Mouse (Mus musculus) NIH3T3 (cell line): ENCODE data around the gene 1700018B08Rik.
A peak's percentile ranks its signal among the peaks of the same experiment; 100 is the strongest.

ENCODE experiments used
- DNase-seq: peaks from one replicate; pipeline ENCODE4 v3.0.0-alpha.2; 2012; ENCODE audit warnings: low read depth

1700018B08Rik gene

GRCm38 (mm10) chr8:121561636-121562345 lies 17.7 kb upstream of the 1700018B08Rik start:
- no peak for DNase-seq

DNA sequence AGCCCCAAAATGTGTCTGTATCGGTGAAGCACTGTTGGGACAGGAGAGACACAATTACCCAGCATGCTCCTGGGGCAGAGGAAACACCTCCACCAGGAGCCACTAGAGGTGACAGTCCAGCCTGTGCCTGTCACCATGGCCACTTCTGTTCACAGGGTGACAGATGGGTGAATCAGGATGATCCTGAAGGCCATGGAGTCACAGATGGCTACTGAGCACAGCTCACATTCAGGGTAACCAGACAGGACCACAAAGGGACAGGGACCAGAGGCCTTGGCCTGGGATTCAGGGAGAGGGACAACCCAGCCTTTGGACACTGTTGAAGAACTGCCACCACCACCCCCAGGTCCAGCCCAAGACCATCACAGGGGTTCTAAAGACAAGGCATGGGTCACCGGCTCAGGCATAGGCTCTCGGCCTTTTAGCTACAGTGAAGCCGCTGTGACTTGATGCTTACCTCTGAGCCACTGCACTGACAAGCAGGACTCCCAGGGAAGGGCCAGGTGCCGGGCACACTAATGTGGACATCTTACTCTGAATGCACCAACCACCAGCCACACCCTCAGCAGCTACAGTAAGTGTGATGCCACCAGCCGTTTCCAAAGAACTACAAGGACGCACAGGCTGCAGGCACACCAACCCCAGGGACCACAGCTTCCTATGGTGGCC lies 16.4 kb upstream of the 1700018B08Rik start:
- no peak for DNase-seq

- DNase-seq, result no peak
These were observed 15.7 kb upstream of the 1700018B08Rik start for GRCm38 (mm10) chr8:121559801-121560200.

GRCm38 (mm10) chr8:121558538-121558937 lies 14.4 kb upstream of the 1700018B08Rik start:
- DNase-seq, result no peak

- DNase-seq, result no peak
These were observed 13.6 kb upstream of the 1700018B08Rik start for GRCm38 (mm10) chr8:121557746-121558145.

GRCm38 (mm10) chr8:121553831-121554475 lies 9.8 kb upstream of the 1700018B08Rik start:
- no peak for DNase-seq

GRCm38 (mm10) chr8:121552506-121552905 lies 8.4 kb upstream of the 1700018B08Rik start:
- no peak for DNase-seq

GRCm38 (mm10) chr8:121551065-121551985 lies 7.2 kb upstream of the 1700018B08Rik start:
- no peak for DNase-seq

GRCm38 (mm10) chr8:121550056-121550455 lies 5.9 kb upstream of the 1700018B08Rik start:
- DNase-seq, result no peak

GRCm38 (mm10) chr8:121547132-121547531 lies 3.0 kb upstream of the 1700018B08Rik start:
- DNase-seq, result peak; percentile 89

DNA sequence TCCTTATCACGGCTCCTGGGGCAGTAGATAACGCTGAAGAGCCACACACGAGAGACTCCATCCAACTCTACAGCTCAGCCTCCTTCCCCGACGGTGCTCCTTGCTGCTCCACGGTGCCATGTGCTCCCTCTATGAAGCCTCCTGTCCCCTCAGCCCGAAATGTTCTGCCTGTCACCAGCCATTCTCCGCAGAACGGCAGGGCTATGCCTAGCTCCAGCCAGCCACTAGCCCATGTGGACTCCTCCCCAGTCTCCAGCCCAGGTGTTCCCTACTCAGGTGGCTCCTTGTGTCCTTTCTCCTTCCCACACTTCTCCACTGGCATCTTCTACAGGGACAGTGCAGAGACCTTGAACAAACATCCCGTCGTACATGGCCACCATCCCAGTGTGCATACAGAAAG lies 816 bp upstream of the 1700018B08Rik start:
- DNase-seq, result no peak

GRCm38 (mm10) chr8:121542901-121543300 lies 1.2 kb downstream of the 1700018B08Rik start:
- DNase-seq, result no peak

- DNase-seq, result no peak
These were observed 2.3 kb downstream of the 1700018B08Rik start for GRCm38 (mm10) chr8:121541862-121542261.

DNA sequence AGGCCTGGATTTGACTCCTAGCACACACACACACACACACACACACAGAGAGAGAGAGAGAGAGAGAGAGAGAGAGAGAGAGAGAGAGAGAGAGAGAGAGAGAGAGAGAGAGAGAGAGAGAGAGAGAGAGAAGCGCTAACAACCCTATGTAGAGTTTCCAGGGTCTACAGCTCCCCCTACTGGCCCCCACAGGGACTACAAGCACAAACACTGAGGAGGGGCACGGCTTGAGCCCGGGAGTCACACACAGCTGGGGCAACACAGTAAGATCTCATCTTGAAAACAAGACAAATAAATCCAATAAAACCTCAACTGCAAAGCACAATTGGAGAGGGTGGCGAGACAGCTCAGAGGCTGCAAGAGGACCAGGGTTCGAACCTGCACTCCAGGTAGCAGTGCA lies 11.7 kb downstream of the 1700018B08Rik start:
- DNase-seq, result peak; percentile 67

- DNase-seq, result no peak
These were observed 13.5 kb downstream of the 1700018B08Rik start for GRCm38 (mm10) chr8:121530639-121531038.

DNA sequence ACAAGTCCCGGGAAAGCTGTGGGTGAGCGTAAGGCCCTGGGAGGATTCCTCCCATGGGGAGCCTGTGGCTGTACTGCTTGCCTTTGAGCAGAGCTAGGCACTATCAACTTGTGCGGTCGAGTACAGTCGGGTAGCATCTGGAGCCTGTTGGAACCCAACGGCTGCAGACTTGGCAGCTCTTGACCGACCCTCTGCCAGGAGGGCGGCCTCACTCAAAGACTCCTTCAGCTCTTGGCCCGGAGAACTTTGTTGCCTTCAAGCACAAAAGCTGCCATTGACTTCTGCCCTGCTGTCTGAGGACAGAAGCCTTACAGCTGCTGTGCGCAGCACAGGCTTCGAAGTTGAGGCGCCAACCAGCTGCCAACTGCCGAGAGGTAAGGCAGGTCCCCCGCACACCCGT lies 15.3 kb downstream of the 1700018B08Rik start:
- DNase-seq, result no peak

GRCm38 (mm10) chr8:121527751-121528150 lies 16.4 kb downstream of the 1700018B08Rik start:
- no peak for DNase-seq

- DNase-seq, result peak; percentile 13
These were observed 17.1 kb downstream of the 1700018B08Rik start for GRCm38 (mm10) chr8:121526811-121527550.

DNA sequence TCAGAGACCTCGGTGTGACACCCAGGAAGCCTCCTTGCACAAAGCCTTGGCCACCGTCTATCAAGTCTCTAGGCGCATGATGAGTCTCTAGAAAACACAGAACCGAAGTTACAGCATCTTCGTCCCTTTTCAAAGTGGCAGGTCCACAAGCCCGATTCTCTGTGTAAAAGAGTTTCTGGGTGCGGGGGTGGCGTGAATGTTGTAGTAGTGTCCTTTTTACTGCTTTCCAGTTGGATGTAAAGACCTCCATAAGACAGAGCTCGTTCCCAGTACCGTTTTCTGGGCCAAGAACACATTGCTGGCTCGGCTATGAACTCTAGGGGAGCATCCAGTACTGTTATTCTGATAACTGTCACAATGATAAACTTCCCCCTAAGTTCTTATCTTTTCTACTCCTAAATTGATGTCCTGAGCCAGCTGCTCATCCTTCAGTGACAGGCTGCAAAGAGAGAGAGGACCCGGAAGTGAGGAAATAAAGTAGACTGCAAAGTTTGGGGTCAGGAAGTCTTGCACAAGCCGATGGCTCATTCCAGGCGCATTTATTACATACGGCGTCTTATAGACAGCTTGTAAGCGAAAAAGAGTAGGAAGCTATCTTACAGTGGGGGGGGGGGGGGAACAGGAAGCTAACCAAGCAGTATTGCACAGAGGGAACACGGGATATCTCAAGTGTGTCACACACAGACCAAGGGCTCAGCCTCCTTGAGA lies 18.9 kb downstream of the 1700018B08Rik start:
- no peak for DNase-seq

DNA sequence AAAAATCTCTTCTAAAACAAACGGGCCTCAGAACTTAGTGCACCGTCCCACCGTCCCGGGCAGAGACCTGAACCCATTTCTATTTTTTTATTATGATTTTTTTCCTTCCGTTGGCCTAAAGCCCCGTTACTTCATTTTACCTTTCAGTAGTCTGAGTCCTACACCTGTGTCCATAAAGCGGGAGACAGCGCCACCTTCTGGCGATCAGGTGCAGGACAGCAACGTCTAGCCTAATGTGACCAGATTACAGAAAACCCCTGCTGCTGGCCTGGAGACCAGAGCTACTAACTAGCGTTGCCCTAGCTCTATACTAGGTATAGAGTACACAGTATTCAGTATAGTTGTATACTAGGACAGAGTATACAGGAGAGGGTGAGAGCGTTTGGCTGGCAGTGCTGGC lies 30.7 kb downstream of the 1700018B08Rik start:
- peak; percentile 94 for DNase-seq

DNA sequence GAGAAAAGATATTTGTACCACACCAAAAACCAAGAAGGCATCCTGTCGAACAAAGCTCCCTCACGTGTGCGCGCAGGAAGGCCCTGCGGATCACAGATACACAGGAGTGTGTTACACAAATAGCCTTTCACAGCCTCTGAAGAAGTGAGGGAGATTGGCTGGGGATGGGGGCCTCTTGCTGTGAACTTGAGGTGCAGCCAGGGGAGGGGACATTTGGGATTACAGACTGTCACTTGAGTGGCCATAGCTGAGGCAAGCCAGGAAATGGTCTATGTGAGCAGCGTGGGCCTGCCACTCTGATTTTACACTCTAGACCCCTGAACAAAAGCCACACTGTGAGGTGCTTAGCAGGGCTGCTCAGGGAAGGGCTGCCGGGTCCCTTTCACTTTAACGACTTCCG lies 32.4 kb downstream of the 1700018B08Rik start:
- DNase-seq, result no peak
